Mouse (Mus musculus) macrophage (primary cell): ENCODE measurements around the gene Sema3c. TPM values are rescaled to one million over a fixed set of nuclear protein-coding genes. Genes with fewer than 3 reads are reported as not detected.

ENCODE experiments used
- H3K27ac ChIP-seq: fragments of 350-480 bp; formaldehyde crosslinking; 2 replicates; pipeline ENCODE4 v1.9.0; 2021
- H3K36me3 ChIP-seq: fragments of 350-480 bp; formaldehyde crosslinking; 2 replicates; pipeline ENCODE4 v1.9.0; 2021; ENCODE audit errors: inconsistent target
- H3K4me3 ChIP-seq: fragments of 350-480 bp; formaldehyde crosslinking; 2 replicates; pipeline ENCODE4 v1.9.0; 2021; ENCODE audit errors: inconsistent target
- H3K79me2 ChIP-seq: fragments of 350-480 bp; formaldehyde crosslinking; 2 replicates; pipeline ENCODE4 v1.9.0; 2021; ENCODE audit errors: inconsistent target
- WGBS: methylation state at CpG from one replicate; pipeline ENCODE4 v1.1.7; 2026; ENCODE audit warnings: inconsistent platforms; ENCODE audit not compliant: missing documents; 5-methylcytosine and 5-hydroxymethylcytosine counted together
- polyA plus RNA-seq: library from polyadenylated mRNA; stranded (reverse); fragments of 250-400 nt; gene quantifications from 3 replicates; pipeline ENCODE4 v1.2.4, GENCODE M21; 2018; ENCODE audit warnings: inconsistent platforms

Gene Sema3c
- polyA plus RNA-seq, 1 experiment from 2014 or later = 0.07 TPM

DNA sequence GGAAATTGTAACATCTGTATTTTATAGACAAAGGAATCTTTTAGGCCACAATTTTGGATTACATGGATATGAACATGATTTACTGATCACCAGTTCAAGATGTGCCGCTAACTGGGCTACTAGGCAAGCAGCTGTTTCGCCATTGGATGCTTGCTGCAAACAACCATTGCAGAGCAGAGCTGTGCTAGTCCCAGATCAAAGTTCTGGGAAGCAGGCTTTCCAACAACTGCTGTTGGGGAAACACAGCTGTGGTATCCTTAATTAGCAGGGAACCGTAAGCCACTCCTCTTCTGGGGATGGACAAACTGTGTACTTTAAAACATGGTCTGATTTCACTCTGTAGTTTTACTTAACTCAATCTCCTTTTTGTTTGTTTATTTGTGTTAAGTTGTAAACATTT, 130.1 kb downstream of the Sema3c start:
- no peaks in the 10 kb centered on the region for H3K79me2 ChIP-seq
- H3K27ac ChIP-seq = no peak overlapping the region
- WGBS = 69% methylated on average over 3 of the region's 3 CpGs
- H3K36me3 ChIP-seq = no peaks in the 10 kb centered on the region
- no peak overlapping the region for H3K4me3 ChIP-seq

DNA sequence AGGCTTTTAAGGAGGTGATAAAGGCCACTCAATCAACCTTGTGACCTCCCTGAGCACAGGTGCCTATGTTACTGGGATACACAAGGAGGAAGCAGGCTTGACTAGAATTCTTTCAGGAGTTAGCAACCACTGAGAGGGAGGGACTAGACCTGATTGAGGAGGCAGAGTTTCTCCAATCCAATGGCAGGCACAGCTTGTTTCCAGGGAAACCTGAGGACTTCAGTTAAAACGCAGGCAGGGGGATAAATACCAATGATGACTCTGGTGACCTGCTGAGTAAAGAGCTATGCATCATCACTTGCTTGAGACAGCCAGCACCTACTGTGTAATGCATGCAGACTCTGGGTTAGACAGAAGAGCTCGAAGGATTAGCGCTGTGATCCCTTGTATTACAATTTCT, 133.0 kb downstream of the Sema3c start:
- no peaks in the 10 kb centered on the region for H3K36me3 ChIP-seq
- H3K27ac ChIP-seq = no peak overlapping the region
- H3K79me2 ChIP-seq = no peaks in the 10 kb centered on the region
- WGBS = 77% methylated on average over 3 of the region's 3 CpGs
- no peak overlapping the region for H3K4me3 ChIP-seq

GRCm38 (mm10) chr5:17712374-17712773, 138.3 kb downstream of the Sema3c start:
- no peaks in the 10 kb centered on the region for H3K79me2 ChIP-seq
- no peak overlapping the region for H3K27ac ChIP-seq
- H3K36me3 ChIP-seq = no peaks in the 10 kb centered on the region
- WGBS = 68% methylated on average over 4 of the region's 4 CpGs
- no peak overlapping the region for H3K4me3 ChIP-seq

DNA sequence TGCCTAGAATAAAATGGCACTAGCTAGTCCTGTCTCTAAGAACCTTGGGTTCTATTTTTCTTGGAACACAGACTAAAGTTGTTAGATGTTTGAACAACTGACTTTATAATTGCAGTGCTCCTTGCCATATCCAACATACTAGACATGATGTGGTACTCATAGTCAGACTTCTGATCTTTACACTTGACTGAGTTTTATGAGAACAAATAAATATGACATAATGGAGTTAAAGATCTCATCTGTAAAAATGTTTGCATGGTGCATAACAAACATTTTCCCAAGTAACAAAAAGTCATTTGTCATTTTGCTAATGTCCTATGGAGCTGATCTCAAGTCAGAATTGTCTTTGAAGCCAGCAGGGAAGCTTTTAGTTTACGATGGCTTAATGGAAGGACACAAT, 141.1 kb downstream of the Sema3c start:
- WGBS = 96% methylated on average over 1 of the region's 1 CpGs
- Histone ChIP-seq H3K36me3 (no peaks in the 10 kb centered on the region), H3K4me3 (no peak overlapping the region), H3K27ac (no peak overlapping the region), H3K79me2 (no peaks in the 10 kb centered on the region)

- no peak overlapping the region for H3K27ac ChIP-seq
- WGBS = 88% methylated on average over 4 of the region's 4 CpGs
- no peaks in the 10 kb centered on the region for H3K79me2 ChIP-seq
- no peak overlapping the region for H3K4me3 ChIP-seq
- H3K36me3 ChIP-seq = no peaks in the 10 kb centered on the region
These were observed 145.9 kb downstream of the Sema3c start for GRCm38 (mm10) chr5:17720011-17720410.

GRCm38 (mm10) chr5:17724031-17724430, 149.9 kb downstream of the Sema3c start:
- H3K27ac ChIP-seq = no peak overlapping the region
- whole genome bisulfite sequencing = 73% methylated on average over 2 of the region's 2 CpGs
- no peak overlapping the region for H3K4me3 ChIP-seq
- H3K79me2 ChIP-seq = no peaks in the 10 kb centered on the region
- no peaks in the 10 kb centered on the region for H3K36me3 ChIP-seq

DNA sequence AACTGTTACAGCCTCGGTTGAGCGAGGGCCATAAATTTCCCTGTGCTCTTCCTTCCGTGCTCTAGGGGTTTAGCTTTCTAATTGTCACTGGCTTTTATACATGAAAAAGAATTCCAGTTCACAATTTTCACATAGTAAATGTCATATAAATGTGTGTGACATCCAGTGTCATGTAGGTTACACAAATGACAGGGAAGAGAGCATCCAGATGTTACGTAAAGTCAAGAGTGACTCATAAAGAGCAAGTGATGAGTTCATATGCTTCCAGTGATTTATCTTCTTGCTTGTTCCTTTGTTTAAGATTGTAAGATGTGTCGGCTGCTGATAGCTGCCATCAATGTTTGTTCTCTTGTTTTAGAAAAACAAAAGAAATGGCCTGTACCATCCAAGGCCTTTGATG, 154.0 kb downstream of the Sema3c start:
- 84% methylated on average over 5 of the region's 5 CpGs for WGBS
- H3K36me3 ChIP-seq = no peaks in the 10 kb centered on the region
- no peak overlapping the region for H3K4me3 ChIP-seq
- no peak overlapping the region for H3K27ac ChIP-seq
- H3K79me2 ChIP-seq = no peaks in the 10 kb centered on the region

DNA sequence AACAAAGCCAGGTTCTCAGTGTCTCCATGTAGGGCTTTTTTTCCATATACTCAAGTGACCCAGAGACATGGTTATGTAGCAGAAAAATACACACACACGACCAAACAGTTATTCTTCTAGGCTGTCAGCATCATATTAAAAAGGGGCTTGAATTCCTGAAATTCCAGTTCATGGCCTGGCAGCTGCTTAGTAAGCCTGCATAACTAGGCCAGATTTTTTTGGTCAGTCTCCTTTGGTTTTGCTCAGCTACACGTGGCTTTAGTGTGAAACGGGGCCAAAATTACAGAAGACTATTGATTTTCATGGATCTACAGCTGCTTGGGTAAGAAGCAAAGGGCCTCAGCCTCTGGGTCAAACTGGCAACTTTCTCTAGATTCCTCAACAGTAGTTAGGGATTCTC, 165.7 kb downstream of the Sema3c start:
- no peaks in the 10 kb centered on the region for H3K36me3 ChIP-seq
- WGBS = 75% methylated on average over 3 of the region's 3 CpGs
- no peaks in the 10 kb centered on the region for H3K79me2 ChIP-seq
- H3K27ac ChIP-seq = no peak overlapping the region
- H3K4me3 ChIP-seq = no peak overlapping the region

DNA sequence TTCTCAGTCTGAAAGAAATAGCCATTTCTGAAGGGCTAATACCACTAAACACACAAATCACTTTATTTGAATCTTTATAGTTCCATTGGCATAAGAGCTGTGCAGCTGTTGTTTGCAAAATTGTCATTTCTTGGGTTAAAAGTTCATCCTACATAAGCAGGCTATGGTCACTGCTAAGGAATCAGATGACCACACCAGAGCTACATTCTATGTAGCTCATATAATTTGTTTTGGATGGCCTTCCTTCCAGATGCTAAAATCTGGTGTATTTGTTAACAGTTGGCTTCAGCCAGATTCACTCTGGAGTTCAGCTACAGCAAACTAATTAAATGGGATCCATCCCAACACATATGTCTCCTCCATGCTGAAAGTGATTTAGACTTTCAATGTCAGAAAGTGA, 172.4 kb downstream of the Sema3c start:
- Histone ChIP-seq H3K36me3 (no peaks in the 10 kb centered on the region), H3K4me3 (no peak overlapping the region), H3K27ac (no peak overlapping the region), H3K79me2 (no peaks in the 10 kb centered on the region)

- H3K4me3 ChIP-seq = no peak overlapping the region
- H3K79me2 ChIP-seq = no peaks in the 10 kb centered on the region
- WGBS = 69% methylated on average over 5 of the region's 5 CpGs
- H3K27ac ChIP-seq = no peak overlapping the region
- H3K36me3 ChIP-seq = no peaks in the 10 kb centered on the region
These were observed 173.1 kb downstream of the Sema3c start for GRCm38 (mm10) chr5:17747143-17747542.

GRCm38 (mm10) chr5:17748293-17748692, 174.2 kb downstream of the Sema3c start:
- H3K27ac ChIP-seq = no peak overlapping the region
- no peaks in the 10 kb centered on the region for H3K79me2 ChIP-seq
- 89% methylated on average over 3 of the region's 3 CpGs for WGBS
- H3K36me3 ChIP-seq = no peaks in the 10 kb centered on the region
- no peak overlapping the region for H3K4me3 ChIP-seq

DNA sequence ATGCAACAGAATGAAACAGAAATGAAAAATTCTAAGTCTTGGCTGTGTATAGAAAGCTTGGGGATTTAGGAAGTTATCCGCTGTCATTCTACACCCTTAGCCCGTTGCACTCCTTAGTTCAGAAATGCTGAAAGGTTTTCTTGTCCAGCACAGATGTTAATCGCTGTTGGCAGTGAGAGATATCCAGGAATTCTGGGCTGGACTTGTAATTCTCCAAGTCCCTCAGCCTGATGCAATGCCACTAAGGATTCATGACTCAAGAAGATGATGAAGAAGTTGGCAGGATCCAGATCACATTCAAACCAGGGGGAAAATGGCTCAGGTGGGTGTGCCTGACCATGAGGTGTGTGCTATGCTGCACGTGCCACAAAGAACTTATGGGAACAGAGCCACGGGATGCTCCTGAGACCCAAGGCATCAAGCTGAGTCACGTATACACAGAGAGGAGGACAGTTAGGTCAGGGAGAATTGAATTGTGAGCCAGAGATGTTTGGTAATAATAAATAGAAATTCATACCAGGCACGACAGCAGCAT, 179.5 kb downstream of the Sema3c start:
- Histone ChIP-seq H3K79me2 (no peaks in the 10 kb centered on the region), H3K4me3 (no peak overlapping the region), H3K27ac (no peak overlapping the region), H3K36me3 (no peaks in the 10 kb centered on the region)
- 82% methylated on average over 7 of the region's 7 CpGs for WGBS

- Histone ChIP-seq H3K27ac (no peak overlapping the region), H3K79me2 (no peaks in the 10 kb centered on the region), H3K4me3 (no peak overlapping the region), H3K36me3 (no peaks in the 10 kb centered on the region)
- WGBS = 68% methylated on average over 4 of the region's 4 CpGs
These were observed 192.1 kb downstream of the Sema3c start for GRCm38 (mm10) chr5:17766006-17766677.

DNA sequence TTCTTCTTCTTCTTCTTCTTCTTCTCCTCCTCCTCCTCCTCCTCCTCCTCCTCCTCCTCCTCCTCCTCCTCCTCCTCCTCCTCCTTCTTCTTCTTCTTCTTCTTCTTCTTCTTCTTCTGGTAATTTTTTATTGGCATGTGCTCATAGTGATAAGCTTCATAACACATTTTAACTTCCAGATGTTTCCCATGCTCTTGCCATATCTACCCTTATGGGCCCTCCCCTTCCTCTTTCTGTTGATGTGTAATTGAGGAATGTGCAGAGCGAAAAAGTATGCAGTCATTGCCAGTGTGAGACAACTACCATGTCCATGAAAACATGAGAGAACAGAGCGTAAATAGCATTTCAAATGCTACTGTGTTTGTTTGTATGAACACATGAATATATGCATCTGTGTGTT, 196.2 kb downstream of the Sema3c start:
- Histone ChIP-seq H3K27ac (no peak overlapping the region), H3K79me2 (no peaks in the 10 kb centered on the region), H3K4me3 (no peak overlapping the region), H3K36me3 (no peaks in the 10 kb centered on the region)
- WGBS = 78% methylated on average over 2 of the region's 2 CpGs

DNA sequence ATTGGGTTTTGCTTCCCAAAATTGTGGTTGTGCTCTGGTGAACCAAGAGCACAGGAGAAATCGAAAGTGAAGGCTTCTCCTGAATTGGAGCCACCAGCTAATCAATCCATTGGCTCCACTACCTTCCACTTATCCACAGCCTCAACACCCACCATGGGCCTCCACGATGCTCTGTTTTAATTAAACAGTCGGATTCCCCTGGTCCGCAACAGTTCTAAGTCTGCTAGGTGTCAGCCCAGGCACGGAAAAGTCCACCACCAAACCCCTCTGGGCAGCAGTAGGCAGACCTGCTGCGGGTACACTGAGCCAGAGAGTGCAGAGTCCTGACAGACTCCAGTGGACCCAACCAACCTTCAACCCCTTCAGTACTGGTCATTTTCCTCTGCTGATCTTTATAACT, 202.5 kb downstream of the Sema3c start:
- no peak overlapping the region for H3K4me3 ChIP-seq
- no peak overlapping the region for H3K27ac ChIP-seq
- no peaks in the 10 kb centered on the region for H3K79me2 ChIP-seq
- WGBS = 81% methylated on average over 6 of the region's 6 CpGs
- H3K36me3 ChIP-seq = no peaks in the 10 kb centered on the region
